Mouse (Mus musculus): ENCODE measurements around the gene Hoxa10.

GRCm38 (mm10) chr6:52232568-52232965, 8.1 kb downstream of the Hoxa10 start:
- TF ChIP-seq CTCF (IDR thresholded peaks at IDR 0.05; ENCODE audit: low read depth) (no peak), EP300 (IDR thresholded peaks at IDR 0.05; ENCODE audit: low read depth) (no peak)

Measured in heart, postnatal 0 days (tissue).